Mouse (Mus musculus): ENCODE measurements at regions not wholly inside any gene's neighbourhood (a gene's known extent, or its start where the extent isn't known, plus 50 kb on each side); places are given as distances from the start of the nearest gene placed in this dataset.
A peak's percentile ranks its signal among the peaks of the same experiment; 100 is the strongest.

DNA sequence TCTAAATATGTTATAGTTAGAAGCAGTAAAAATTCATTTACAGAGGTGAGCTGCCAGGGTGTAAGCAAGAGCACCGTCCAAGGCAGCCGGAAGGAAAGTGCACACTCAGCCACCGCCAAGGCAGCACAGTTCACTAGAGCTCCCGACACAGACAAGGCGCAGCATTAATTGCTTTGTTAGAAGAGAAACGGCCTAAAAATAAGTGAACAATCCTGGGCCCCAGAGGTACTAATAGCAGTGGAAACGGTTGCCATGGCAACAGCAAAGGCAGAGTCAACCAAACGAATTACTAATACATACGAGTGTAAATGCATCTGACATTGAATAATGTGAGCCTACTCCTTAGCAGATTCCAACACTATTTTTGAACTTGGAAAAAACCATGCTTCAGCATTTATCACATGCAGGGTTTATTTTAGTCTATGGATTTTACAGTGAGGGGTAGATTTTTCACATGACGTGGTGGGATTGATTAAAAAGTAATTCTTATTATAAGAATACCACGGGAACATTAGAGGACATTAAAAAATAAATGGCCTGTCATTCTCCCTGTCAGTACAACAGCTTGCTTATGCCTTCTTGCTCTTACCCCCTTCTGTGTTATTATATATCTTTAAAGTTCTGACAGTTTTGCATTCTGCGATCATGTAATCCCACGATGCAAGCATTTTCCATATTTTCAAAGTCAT is 62.5 kb downstream of the Cavin4 start:
- H3K36me3 ChIP-seq (ENCODE audit: control insufficient read depth, insufficient read depth, low read length): no peaks in the 10 kb centered on the region
- H3K4me1 ChIP-seq (ENCODE audit: control insufficient read depth, insufficient read depth, low read length): peaks cover 15% of the 10 kb centered on the region
- WGBS: 19% methylated on average over 13 of the region's 13 CpGs
- H3K9ac ChIP-seq (replicated peaks; ENCODE audit: low read depth, low read length): 0 out of 2 replicates have a peak overlapping the region, but pooled peaks have one; percentile 16
- H3K9me3 ChIP-seq (ENCODE audit: control insufficient read depth, low read length): no peaks in the 10 kb centered on the region
- no peaks in the 10 kb centered on the region for H3K27me3 ChIP-seq (ENCODE audit: control insufficient read depth, insufficient read depth, low read length)
- peak overlapping the region; percentile 57 for H3K27ac ChIP-seq (ENCODE audit: low read depth, low read length)
- ATAC-seq (ENCODE audit: low read depth): peak; percentile 82
- peak overlapping the region; percentile 16; the same call in 1 of the 2 replicates for H3K4me2 ChIP-seq (ENCODE audit: low read depth, low read length)
- H3K4me3 ChIP-seq (ENCODE audit: low read depth, low read length): no peak overlapping the region

DNA sequence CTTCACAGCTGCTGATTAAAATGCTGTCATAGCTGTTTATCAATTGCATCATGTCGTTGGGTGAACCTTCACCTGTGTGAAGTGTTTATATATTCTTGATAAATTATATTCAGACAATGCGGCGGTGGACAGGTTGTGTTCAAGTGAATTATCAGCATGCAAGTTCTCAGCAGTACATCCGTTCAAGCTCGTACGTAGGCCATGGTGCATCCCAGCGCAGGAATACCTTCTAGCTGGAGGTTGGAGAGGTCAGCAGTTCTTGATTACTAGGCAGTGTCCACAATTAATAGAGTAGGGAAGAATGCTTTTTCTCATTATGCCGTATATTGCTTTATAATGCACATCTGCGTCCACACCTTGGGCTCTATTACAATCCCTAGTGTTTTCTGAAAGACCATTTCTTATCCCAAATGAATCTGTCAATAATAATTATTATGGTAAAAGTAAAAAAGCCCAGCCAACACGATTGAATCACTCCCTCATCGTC is 63.1 kb downstream of the Cavin4 start:
- no peak overlapping the region for H3K4me3 ChIP-seq (ENCODE audit: low read depth, low read length)
- no peaks in the 10 kb centered on the region for H3K9me3 ChIP-seq (ENCODE audit: control insufficient read depth, low read length)
- WGBS: 44% methylated on average over 11 of the region's 11 CpGs
- H3K36me3 ChIP-seq (ENCODE audit: control insufficient read depth, insufficient read depth, low read length): no peaks in the 10 kb centered on the region
- H3K9ac ChIP-seq (replicated peaks; ENCODE audit: low read depth, low read length): no peak overlapping the region
- H3K27me3 ChIP-seq (ENCODE audit: control insufficient read depth, insufficient read depth, low read length): no peaks in the 10 kb centered on the region
- H3K27ac ChIP-seq (ENCODE audit: low read depth, low read length): no peak overlapping the region
- no peak overlapping the region for H3K4me2 ChIP-seq (ENCODE audit: low read depth, low read length)
- peak; percentile 44; the same call in 1 of the 2 replicates for ATAC-seq (ENCODE audit: low read depth)
- peaks cover 15% of the 10 kb centered on the region for H3K4me1 ChIP-seq (ENCODE audit: control insufficient read depth, insufficient read depth, low read length)

DNA sequence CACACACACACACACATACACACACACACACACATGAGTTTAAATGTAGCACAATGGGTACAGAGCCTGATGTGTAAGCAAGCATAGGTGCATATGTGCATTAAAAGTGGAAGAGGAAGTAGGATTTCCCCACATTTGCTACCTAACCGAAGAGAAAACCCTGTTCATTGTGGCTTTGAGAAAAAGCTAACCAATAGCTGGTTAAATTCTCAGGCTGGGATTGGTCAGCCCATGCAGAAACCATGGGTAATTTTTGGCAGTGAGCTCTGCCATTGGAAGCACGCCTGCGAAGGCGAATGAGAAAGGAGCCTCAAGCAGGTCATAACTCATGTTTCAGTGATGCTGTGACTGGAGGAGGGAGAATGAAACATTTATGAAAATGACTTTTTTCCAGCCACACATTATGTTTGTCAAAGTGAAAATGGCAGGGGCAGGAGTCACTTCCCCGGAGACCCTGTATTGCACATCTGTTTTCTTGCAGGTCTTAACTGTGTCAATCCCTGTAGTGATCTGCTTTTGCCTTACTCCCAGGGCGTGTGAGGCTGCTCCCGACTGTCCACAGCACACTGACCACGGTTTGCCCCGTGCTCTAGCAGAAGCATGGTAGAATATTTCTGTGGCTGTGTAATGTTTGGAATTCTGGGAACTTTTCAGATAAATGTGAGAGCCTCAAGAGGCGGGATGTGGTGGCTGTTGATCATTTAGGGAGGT is 71.7 kb downstream of the Cavin4 start:
- no peak overlapping the region for H3K27ac ChIP-seq (ENCODE audit: low read depth, low read length)
- no peaks in the 10 kb centered on the region for H3K27me3 ChIP-seq (ENCODE audit: control insufficient read depth, insufficient read depth, low read length)
- no peaks in the 10 kb centered on the region for H3K4me1 ChIP-seq (ENCODE audit: control insufficient read depth, insufficient read depth, low read length)
- no peak for ATAC-seq (ENCODE audit: low read depth)
- no peaks in the 10 kb centered on the region for H3K36me3 ChIP-seq (ENCODE audit: control insufficient read depth, insufficient read depth, low read length)
- no peak overlapping the region for H3K4me2 ChIP-seq (ENCODE audit: low read depth, low read length)
- no peaks in the 10 kb centered on the region for H3K9me3 ChIP-seq (ENCODE audit: control insufficient read depth, low read length)
- H3K9ac ChIP-seq (replicated peaks; ENCODE audit: low read depth, low read length): no peak overlapping the region
- WGBS: 66% methylated on average over 10 of the region's 10 CpGs
- H3K4me3 ChIP-seq (ENCODE audit: low read depth, low read length): no peak overlapping the region

DNA sequence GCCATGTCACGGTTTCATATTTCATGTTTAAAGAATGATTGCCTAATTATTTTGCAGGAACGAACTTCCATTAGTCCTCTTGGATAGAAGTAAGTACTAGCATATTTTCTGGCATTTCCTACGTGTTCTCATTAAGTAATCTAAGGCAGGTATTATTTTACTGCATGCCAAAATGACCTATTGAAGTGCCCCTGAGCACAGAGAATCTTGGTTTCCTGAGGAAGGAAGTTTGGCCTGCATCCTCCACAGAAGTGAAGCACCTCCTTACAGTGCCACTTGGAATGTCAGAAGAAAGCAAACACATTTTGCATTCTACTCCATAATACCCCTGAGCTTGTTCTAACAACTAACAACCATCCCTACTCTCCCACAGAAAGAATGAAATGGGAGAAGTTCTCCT is 82.9 kb downstream of the Cavin4 start:
- Histone ChIP-seq H3K4me2 (ENCODE audit: low read depth, low read length) (no peak overlapping the region), H3K27ac (ENCODE audit: low read depth, low read length) (no peak overlapping the region), H3K4me3 (ENCODE audit: low read depth, low read length) (no peak overlapping the region), H3K36me3 (ENCODE audit: control insufficient read depth, insufficient read depth, low read length) (no peaks in the 10 kb centered on the region), H3K9me3 (ENCODE audit: control insufficient read depth, low read length) (no peaks in the 10 kb centered on the region), H3K9ac (replicated peaks; ENCODE audit: low read depth, low read length) (no peak overlapping the region), H3K4me1 (ENCODE audit: control insufficient read depth, insufficient read depth, low read length) (no peaks in the 10 kb centered on the region), H3K27me3 (ENCODE audit: control insufficient read depth, insufficient read depth, low read length) (no peaks in the 10 kb centered on the region)
- no peak for ATAC-seq (ENCODE audit: low read depth)
- 86% methylated on average over 3 of the region's 3 CpGs for WGBS

DNA sequence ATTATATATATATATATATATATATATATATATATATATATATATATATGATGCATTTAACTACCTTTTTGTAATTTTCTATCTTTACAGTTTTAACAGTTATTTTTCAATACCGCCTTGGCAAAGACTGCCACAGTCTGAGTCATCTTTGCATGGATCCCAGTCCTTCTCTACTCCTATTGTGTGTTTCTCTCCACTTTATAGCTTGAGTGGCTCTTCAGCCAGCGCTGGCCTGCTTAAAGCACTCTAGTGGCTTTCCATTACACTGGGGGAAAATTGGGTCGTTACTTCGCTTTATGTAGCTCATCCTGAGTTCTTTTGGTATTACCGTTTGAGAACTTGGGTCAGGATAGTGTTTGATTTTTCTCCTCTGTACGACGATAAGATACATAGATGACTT is 86.3 kb downstream of the Cavin4 start:
- Histone ChIP-seq H3K27me3 (ENCODE audit: control insufficient read depth, insufficient read depth, low read length) (no peaks in the 10 kb centered on the region), H3K9me3 (ENCODE audit: control insufficient read depth, low read length) (no peaks in the 10 kb centered on the region), H3K4me1 (ENCODE audit: control insufficient read depth, insufficient read depth, low read length) (no peaks in the 10 kb centered on the region), H3K9ac (replicated peaks; ENCODE audit: low read depth, low read length) (no peak overlapping the region), H3K4me2 (ENCODE audit: low read depth, low read length) (no peak overlapping the region), H3K4me3 (ENCODE audit: low read depth, low read length) (no peak overlapping the region), H3K27ac (ENCODE audit: low read depth, low read length) (no peak overlapping the region), H3K36me3 (ENCODE audit: control insufficient read depth, insufficient read depth, low read length) (no peaks in the 10 kb centered on the region)
- WGBS: 91% methylated on average over 7 of the region's 7 CpGs
- no peak for ATAC-seq (ENCODE audit: low read depth)

DNA sequence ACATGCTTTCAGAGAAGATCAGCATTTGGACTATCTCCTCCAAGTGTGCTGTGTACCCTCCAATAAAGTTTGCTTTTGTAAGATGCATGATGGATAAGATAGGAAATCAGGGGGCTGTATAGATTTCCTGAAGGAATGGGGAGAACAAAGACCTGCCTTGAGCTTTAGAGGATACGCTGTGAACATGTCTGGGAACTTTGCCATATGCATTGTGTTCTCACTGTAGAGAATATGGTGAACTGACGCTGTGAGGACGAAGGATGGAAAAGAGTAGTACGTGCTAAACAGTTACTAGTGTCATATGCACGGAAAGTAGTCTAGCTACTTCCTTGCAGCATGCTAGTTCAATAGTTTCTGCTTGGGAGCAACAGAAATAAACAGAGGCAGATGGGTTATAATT is 86.8 kb downstream of the Cavin4 start:
- H3K4me2 ChIP-seq (ENCODE audit: low read depth, low read length): no peak overlapping the region
- H3K36me3 ChIP-seq (ENCODE audit: control insufficient read depth, insufficient read depth, low read length): no peaks in the 10 kb centered on the region
- H3K27me3 ChIP-seq (ENCODE audit: control insufficient read depth, insufficient read depth, low read length): no peaks in the 10 kb centered on the region
- no peak overlapping the region for H3K9ac ChIP-seq (replicated peaks; ENCODE audit: low read depth, low read length)
- no peak for ATAC-seq (ENCODE audit: low read depth)
- 69% methylated on average over 5 of the region's 5 CpGs for WGBS
- peaks cover 2% of the 10 kb centered on the region; the same call in 1 of the 2 replicates for H3K4me1 ChIP-seq (ENCODE audit: control insufficient read depth, insufficient read depth, low read length)
- H3K4me3 ChIP-seq (ENCODE audit: low read depth, low read length): no peak overlapping the region
- H3K27ac ChIP-seq (ENCODE audit: low read depth, low read length): no peak overlapping the region
- no peaks in the 10 kb centered on the region for H3K9me3 ChIP-seq (ENCODE audit: control insufficient read depth, low read length)

DNA sequence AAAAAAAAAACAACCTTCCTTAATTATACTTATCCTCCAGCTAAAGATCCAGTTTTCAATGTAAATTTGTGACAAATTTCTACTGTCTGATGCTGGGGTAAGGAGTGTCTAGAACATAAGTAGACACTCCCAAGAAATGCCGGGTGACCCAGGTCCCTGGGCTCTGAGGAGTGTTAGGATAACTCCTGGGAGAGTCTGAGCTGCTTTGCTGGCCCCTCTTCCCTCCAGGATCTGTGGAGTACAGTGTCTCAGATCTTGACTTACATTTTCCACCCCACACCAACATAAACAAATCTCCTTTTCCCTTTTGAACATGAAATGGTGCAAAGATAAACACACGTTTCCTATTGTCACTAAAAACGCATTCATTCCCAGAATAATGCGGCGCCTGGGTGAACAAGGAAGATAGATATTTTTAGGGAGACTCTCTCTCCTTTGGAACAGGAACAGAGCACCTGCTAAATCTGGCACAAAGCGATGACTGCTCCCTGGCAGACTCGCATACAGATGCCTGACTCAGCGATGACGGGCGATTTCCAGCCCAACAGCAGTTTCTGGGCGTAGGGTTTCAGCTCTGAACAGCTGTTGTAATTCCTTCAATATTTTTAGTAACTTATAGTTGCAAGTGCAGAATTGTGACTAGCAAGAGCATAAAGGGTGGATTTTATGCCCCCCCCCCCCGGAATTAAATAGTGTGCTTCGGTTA is 91.3 kb downstream of the Cavin4 start:
- 61% methylated on average over 13 of the region's 13 CpGs for WGBS
- Histone ChIP-seq H3K9me3 (ENCODE audit: control insufficient read depth, low read length) (no peaks in the 10 kb centered on the region), H3K4me1 (ENCODE audit: control insufficient read depth, insufficient read depth, low read length) (peaks cover 2% of the 10 kb centered on the region; the same call in 1 of the 2 replicates), H3K4me2 (ENCODE audit: low read depth, low read length) (no peak overlapping the region), H3K27me3 (ENCODE audit: control insufficient read depth, insufficient read depth, low read length) (no peaks in the 10 kb centered on the region), H3K9ac (replicated peaks; ENCODE audit: low read depth, low read length) (no peak overlapping the region), H3K36me3 (ENCODE audit: control insufficient read depth, insufficient read depth, low read length) (no peaks in the 10 kb centered on the region), H3K4me3 (ENCODE audit: low read depth, low read length) (no peak overlapping the region), H3K27ac (ENCODE audit: low read depth, low read length) (no peak overlapping the region)
- peak; percentile 68 for ATAC-seq (ENCODE audit: low read depth)

DNA sequence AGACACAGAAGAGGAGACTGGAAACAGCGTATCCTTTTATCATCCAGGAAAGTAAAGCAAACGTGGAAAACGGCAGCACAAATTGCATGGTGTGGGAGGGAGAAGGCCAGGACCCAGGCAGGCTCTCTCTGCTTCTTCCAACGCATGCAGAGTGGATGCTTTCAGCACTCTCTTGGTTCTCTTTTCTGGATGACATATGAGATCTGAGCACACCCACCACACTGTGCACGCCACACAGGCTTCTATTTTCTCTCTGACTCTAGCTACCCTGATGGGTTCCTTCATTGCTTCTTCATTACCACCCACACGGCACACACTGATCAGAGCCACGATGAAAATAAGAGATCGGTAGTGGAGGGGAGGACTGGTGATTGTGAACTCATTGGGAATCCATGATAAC is 97.3 kb downstream of the Cavin4 start:
- Histone ChIP-seq H3K27ac (ENCODE audit: low read depth, low read length) (no peak overlapping the region), H3K27me3 (ENCODE audit: control insufficient read depth, insufficient read depth, low read length) (no peaks in the 10 kb centered on the region), H3K36me3 (ENCODE audit: control insufficient read depth, insufficient read depth, low read length) (no peaks in the 10 kb centered on the region), H3K4me3 (ENCODE audit: low read depth, low read length) (no peak overlapping the region), H3K9me3 (ENCODE audit: control insufficient read depth, low read length) (no peaks in the 10 kb centered on the region), H3K9ac (replicated peaks; ENCODE audit: low read depth, low read length) (no peak overlapping the region), H3K4me2 (ENCODE audit: low read depth, low read length) (no peak overlapping the region), H3K4me1 (ENCODE audit: control insufficient read depth, insufficient read depth, low read length) (no peaks in the 10 kb centered on the region)
- WGBS: 78% methylated on average over 8 of the region's 8 CpGs
- ATAC-seq (ENCODE audit: low read depth): no peak

DNA sequence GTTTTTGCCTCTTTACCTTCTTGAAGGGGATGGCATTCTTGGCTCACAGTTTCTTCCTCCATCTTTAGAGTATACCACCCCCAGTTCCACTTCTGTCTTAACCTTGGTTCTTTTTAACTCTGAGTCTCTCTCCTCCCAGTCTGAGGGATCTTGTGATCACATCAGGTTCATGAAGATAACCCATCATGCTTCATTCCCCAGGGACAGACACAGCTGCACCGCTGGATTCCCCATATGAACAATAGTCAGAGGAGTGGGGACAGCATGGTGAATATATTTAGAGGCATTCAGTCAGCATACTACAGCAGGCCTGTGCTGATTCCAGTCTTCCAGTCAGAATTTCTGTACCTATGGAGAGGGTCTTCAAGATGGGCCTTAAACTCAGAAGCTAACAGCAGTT is 103.1 kb downstream of the Cavin4 start:
- ATAC-seq (ENCODE audit: low read depth): no peak
- Histone ChIP-seq H3K9me3 (ENCODE audit: control insufficient read depth, low read length) (no peaks in the 10 kb centered on the region), H3K4me1 (ENCODE audit: control insufficient read depth, insufficient read depth, low read length) (no peaks in the 10 kb centered on the region), H3K4me3 (ENCODE audit: low read depth, low read length) (no peak overlapping the region), H3K4me2 (ENCODE audit: low read depth, low read length) (no peak overlapping the region), H3K27ac (ENCODE audit: low read depth, low read length) (no peak overlapping the region), H3K27me3 (ENCODE audit: control insufficient read depth, insufficient read depth, low read length) (no peaks in the 10 kb centered on the region), H3K36me3 (ENCODE audit: control insufficient read depth, insufficient read depth, low read length) (no peaks in the 10 kb centered on the region), H3K9ac (replicated peaks; ENCODE audit: low read depth, low read length) (no peak overlapping the region)
- 91% methylated on average over 1 of the region's 1 CpGs for WGBS
